Mouse (Mus musculus): ENCODE data around the gene Trnau1ap. TPM values are rescaled to one million over a fixed set of nuclear protein-coding genes. Genes with fewer than 3 reads are reported as not detected.
A peak's percentile ranks its signal among the peaks of the same experiment; 100 is the strongest.

Trnau1ap gene
- polyA plus RNA-seq, 1 experiment: 19.6 TPM

GRCm38 (mm10) chr4:132269740-132270560 is 59.4 kb downstream of the Trnau1ap start:
- no peaks in the 10 kb centered on the region for H3K4me1 ChIP-seq (ENCODE audit: control insufficient read depth, insufficient read depth, insufficient read length)
- H3K27ac ChIP-seq (ENCODE audit: insufficient read depth, low read length): peak overlapping the region; percentile 85
- DNase-seq (ENCODE audit: low read depth in 1 of 2, low spot score in 2 of 2): peak; percentile 79 to 90
- under 1% methylated on average over 35 of the region's 35 CpGs for WGBS
- TF ChIP-seq POLR2A (IDR thresholded peaks at IDR 0.05; ENCODE audit: low read depth, low read length) (peak; percentile 100), CTCF (IDR thresholded peaks at IDR 0.05; ENCODE audit: extremely low read depth, insufficient read depth, insufficient read length, insufficient replicate concordance) (peak; percentile 27; the same call in 1 of the 2 replicates)
- no peaks in the 10 kb centered on the region for H3K36me3 ChIP-seq (ENCODE audit: control insufficient read depth, insufficient read depth, low read length)
- H3K27me3 ChIP-seq (ENCODE audit: control insufficient read depth, insufficient read depth, low read length): no peaks in the 10 kb centered on the region
- H3K4me3 ChIP-seq (ENCODE audit: extremely low read depth, insufficient read depth, insufficient read length): peak overlapping the region; percentile 49

- Histone ChIP-seq H3K27me3 (ENCODE audit: control insufficient read depth, insufficient read depth, low read length) (no peaks in the 10 kb centered on the region), H3K36me3 (ENCODE audit: control insufficient read depth, insufficient read depth, low read length) (no peaks in the 10 kb centered on the region), H3K27ac (ENCODE audit: insufficient read depth, low read length) (no peak overlapping the region; the same call in 1 of the 2 replicates), H3K4me1 (ENCODE audit: control insufficient read depth, insufficient read depth, insufficient read length) (no peaks in the 10 kb centered on the region), H3K4me3 (ENCODE audit: extremely low read depth, insufficient read depth, insufficient read length) (no peak overlapping the region)
- WGBS: 6% methylated on average over 6 of the region's 6 CpGs
- DNase-seq (ENCODE audit: low read depth in 1 of 2, low spot score in 2 of 2): peak; percentile 23 to 39
- TF ChIP-seq POLR2A (IDR thresholded peaks at IDR 0.05; ENCODE audit: low read depth, low read length) (no peak), CTCF (IDR thresholded peaks at IDR 0.05; ENCODE audit: extremely low read depth, insufficient read depth, insufficient read length, insufficient replicate concordance) (peak; percentile 37; the same call in 1 of the 2 replicates)
These were observed 60.2 kb downstream of the Trnau1ap start for GRCm38 (mm10) chr4:132268871-132269739.

- no peaks in the 10 kb centered on the region for H3K36me3 ChIP-seq (ENCODE audit: control insufficient read depth, insufficient read depth, low read length)
- no peaks in the 10 kb centered on the region for H3K27me3 ChIP-seq (ENCODE audit: control insufficient read depth, insufficient read depth, low read length)
- 88% methylated on average over 3 of the region's 3 CpGs for WGBS
- DNase-seq (ENCODE audit: low read depth in 1 of 2, low spot score in 2 of 2): no peak
- H3K4me1 ChIP-seq (ENCODE audit: control insufficient read depth, insufficient read depth, insufficient read length): no peaks in the 10 kb centered on the region
- H3K27ac ChIP-seq (ENCODE audit: insufficient read depth, low read length): no peak overlapping the region
- TF ChIP-seq POLR2A (IDR thresholded peaks at IDR 0.05; ENCODE audit: low read depth, low read length) (no peak), CTCF (IDR thresholded peaks at IDR 0.05; ENCODE audit: extremely low read depth, insufficient read depth, insufficient read length, insufficient replicate concordance) (no peak)
- H3K4me3 ChIP-seq (ENCODE audit: extremely low read depth, insufficient read depth, insufficient read length): no peak overlapping the region
These were observed 62.4 kb downstream of the Trnau1ap start for GRCm38 (mm10) chr4:132266835-132267349.

- H3K4me3 ChIP-seq (ENCODE audit: extremely low read depth, insufficient read depth, insufficient read length): no peak overlapping the region
- H3K36me3 ChIP-seq (ENCODE audit: control insufficient read depth, insufficient read depth, low read length): no peaks in the 10 kb centered on the region
- H3K4me1 ChIP-seq (ENCODE audit: control insufficient read depth, insufficient read depth, insufficient read length): peaks cover 7% of the 10 kb centered on the region; the same call in 1 of the 2 replicates
- no peak for DNase-seq (ENCODE audit: low read depth in 1 of 2, low spot score in 2 of 2)
- TF ChIP-seq CTCF (IDR thresholded peaks at IDR 0.05; ENCODE audit: extremely low read depth, insufficient read depth, insufficient read length, insufficient replicate concordance): no peak
- TF ChIP-seq POLR2A (IDR thresholded peaks at IDR 0.05; ENCODE audit: low read depth, low read length): no peak
- 90% methylated on average over 7 of the region's 7 CpGs for WGBS
- no peaks in the 10 kb centered on the region for H3K27me3 ChIP-seq (ENCODE audit: control insufficient read depth, insufficient read depth, low read length)
- no peak overlapping the region for H3K27ac ChIP-seq (ENCODE audit: insufficient read depth, low read length)
These were observed 66.0 kb downstream of the Trnau1ap start for GRCm38 (mm10) chr4:132263313-132263712.

GRCm38 (mm10) chr4:132262358-132262616 is 67.1 kb downstream of the Trnau1ap start:
- Histone ChIP-seq H3K27me3 (ENCODE audit: control insufficient read depth, insufficient read depth, low read length) (no peaks in the 10 kb centered on the region), H3K27ac (ENCODE audit: insufficient read depth, low read length) (no peak overlapping the region), H3K4me3 (ENCODE audit: extremely low read depth, insufficient read depth, insufficient read length) (no peak overlapping the region), H3K36me3 (ENCODE audit: control insufficient read depth, insufficient read depth, low read length) (no peaks in the 10 kb centered on the region), H3K4me1 (ENCODE audit: control insufficient read depth, insufficient read depth, insufficient read length) (peaks cover 7% of the 10 kb centered on the region; the same call in 1 of the 2 replicates)
- no peak for DNase-seq (ENCODE audit: low read depth in 1 of 2, low spot score in 2 of 2)
- TF ChIP-seq POLR2A (IDR thresholded peaks at IDR 0.05; ENCODE audit: low read depth, low read length) (no peak), CTCF (IDR thresholded peaks at IDR 0.05; ENCODE audit: extremely low read depth, insufficient read depth, insufficient read length, insufficient replicate concordance) (no peak)
- 23% methylated on average over 5 of the region's 5 CpGs for WGBS

Other genes starting within 250 kb of the Trnau1ap start
- gene Oprd1, start 185.1 kb downstream of the Trnau1ap start, polyA plus RNA-seq (2012; rRNA removed): 0.53 and 0.86 TPM in 2 replicates
- 11.9 and 13.8 TPM in 2 replicates for gene Ythdf2, start 117.2 kb downstream of the Trnau1ap start, polyA plus RNA-seq (2012; rRNA removed)
- gene Gmeb1, start 67.9 kb downstream of the Trnau1ap start, polyA plus RNA-seq (2012; rRNA removed): 12.0 and 14.3 TPM in 2 replicates
- 6.9 and 7.5 TPM in 2 replicates for gene Taf12, start 55.2 kb downstream of the Trnau1ap start, polyA plus RNA-seq (2012; rRNA removed)
- 1.2 and 2.0 TPM in 2 replicates for gene Rab42, start 26.2 kb downstream of the Trnau1ap start, polyA plus RNA-seq (2012; rRNA removed)
- gene Rcc1, start 24.1 kb upstream of the Trnau1ap start, polyA plus RNA-seq (2012; rRNA removed): 10.5 and 11.5 TPM in 2 replicates
- 5.5 and 5.7 TPM in 2 replicates for gene Phactr4, start 93.0 kb upstream of the Trnau1ap start, polyA plus RNA-seq (2012; rRNA removed)
- 3.0 and 3.7 TPM in 2 replicates for gene Med18, start 134.4 kb upstream of the Trnau1ap start, polyA plus RNA-seq (2012; rRNA removed)
- 9.3 and 9.4 TPM in 2 replicates for gene Sesn2, start 181.0 kb upstream of the Trnau1ap start, polyA plus RNA-seq (2012; rRNA removed)
- gene Atpif1, start 204.1 kb upstream of the Trnau1ap start, polyA plus RNA-seq (2012; rRNA removed): 69.5 and 73.4 TPM in 2 replicates
- 17.8 and 18.2 TPM in 2 replicates for gene Dnajc8, start 206.0 kb upstream of the Trnau1ap start, polyA plus RNA-seq (2012; rRNA removed)
- gene Ptafr, start 234.5 kb upstream of the Trnau1ap start, polyA plus RNA-seq (2012; rRNA removed): 10.5 and 10.6 TPM in 2 replicates

All from spleen, adult 2 months (tissue).